Mouse (Mus musculus): ENCODE measurements at regions not wholly inside any gene's neighbourhood (a gene's known extent, or its start where the extent isn't known, plus 50 kb on each side); places are given as distances from the start of the nearest gene placed in this dataset.

DNA sequence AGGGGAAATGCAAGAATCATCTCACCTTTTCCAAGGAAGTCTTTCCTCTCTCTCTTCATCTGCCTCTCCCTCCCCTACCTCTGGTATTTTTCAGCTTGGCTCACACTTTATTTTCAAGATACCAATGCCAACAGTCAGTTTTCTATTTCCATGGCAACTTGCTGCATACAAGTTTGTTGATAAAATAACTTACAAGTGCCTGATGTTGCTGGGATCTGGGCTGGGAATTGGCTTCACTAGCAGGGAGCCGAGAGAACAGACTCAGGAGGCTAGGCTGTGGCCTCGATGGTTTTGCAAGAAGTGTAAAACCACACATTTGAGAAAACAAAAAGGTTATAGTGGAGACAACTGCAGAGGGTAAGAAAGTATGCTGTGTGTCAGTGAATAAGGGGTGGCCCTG is 94.6 kb upstream of the Kcnd3 start:
- 82% methylated on average over 2 of the region's 2 CpGs for WGBS

DNA sequence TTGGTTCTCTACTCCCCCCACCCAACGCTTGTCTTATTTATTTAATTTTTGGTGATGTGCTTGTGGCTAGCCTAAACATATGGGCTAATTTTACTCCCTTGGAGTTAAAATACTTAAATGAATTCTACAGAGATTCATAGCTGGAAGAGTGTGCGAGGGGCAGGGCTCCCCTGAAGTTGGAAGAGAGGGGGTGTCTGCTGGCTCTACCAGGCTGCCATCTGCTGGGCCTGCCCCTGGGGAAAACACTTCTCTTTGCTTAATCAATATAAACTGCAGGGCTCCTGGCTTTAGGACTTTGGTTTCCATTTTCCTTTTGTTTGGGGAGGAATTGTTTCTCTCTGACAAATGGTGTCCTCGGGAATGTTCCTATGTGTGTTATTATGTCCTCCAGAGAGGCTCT is 92.5 kb upstream of the Kcnd3 start:
- WGBS, result 51% methylated on average over 3 of the region's 3 CpGs
- H3K27ac ChIP-seq (replicated peaks), result no peak overlapping the region
- H3K9ac ChIP-seq (replicated peaks), result no peak overlapping the region
- no peak for ATAC-seq (ENCODE audit: low FRiP score, low read depth)
- peaks cover 7% of the 10 kb centered on the region; the same call in 1 of the 2 replicates for H3K4me1 ChIP-seq
- H3K4me2 ChIP-seq (replicated peaks), result no peak overlapping the region
- H3K4me3 ChIP-seq, result no peak overlapping the region
- H3K9me3 ChIP-seq, result no peaks in the 10 kb centered on the region
- no peaks in the 10 kb centered on the region for H3K36me3 ChIP-seq
- H3K27me3 ChIP-seq, result no peaks in the 10 kb centered on the region

More for the DNA sequence above, 94.6 kb upstream of the Kcnd3 start:
- H3K36me3 ChIP-seq, result no peaks in the 10 kb centered on the region
- H3K27me3 ChIP-seq, result no peaks in the 10 kb centered on the region
- no peak overlapping the region for H3K27ac ChIP-seq (replicated peaks)
- H3K4me3 ChIP-seq, result no peak overlapping the region
- no peaks in the 10 kb centered on the region for H3K9me3 ChIP-seq
- H3K9ac ChIP-seq (replicated peaks), result no peak overlapping the region
- peaks cover 9% of the 10 kb centered on the region; the same call in 1 of the 2 replicates for H3K4me1 ChIP-seq
- H3K4me2 ChIP-seq (replicated peaks), result no peak overlapping the region
- no peak for ATAC-seq (ENCODE audit: low FRiP score, low read depth)

DNA sequence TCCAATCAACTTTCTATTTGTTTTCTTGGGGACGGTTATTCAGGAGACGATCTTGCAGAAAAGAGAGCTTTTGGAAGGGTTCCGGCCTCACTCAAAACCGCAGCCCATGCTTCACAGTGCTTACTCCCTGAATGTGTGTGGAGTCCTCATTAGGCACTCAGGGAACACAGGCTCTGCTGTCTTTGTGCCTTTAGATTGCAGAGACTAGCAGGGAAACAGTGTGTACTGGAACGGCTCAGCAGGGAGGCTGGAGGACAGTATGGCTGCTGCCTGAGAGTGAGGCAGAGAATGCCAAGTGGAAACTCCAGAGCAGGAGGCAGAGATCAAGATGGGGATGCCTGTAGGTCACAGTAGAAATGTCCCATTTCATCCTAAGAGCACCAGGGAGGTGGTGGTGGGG is 87.4 kb upstream of the Kcnd3 start:
- no peak overlapping the region for H3K4me2 ChIP-seq (replicated peaks)
- 73% methylated on average over 5 of the region's 5 CpGs for WGBS
- peaks cover 2% of the 10 kb centered on the region; the same call in 1 of the 2 replicates for H3K27me3 ChIP-seq
- 0 out of 2 replicates have a peak, but pooled peaks cover 5% of the 10 kb centered on the region for H3K4me1 ChIP-seq
- no peak for ATAC-seq (ENCODE audit: low FRiP score, low read depth)
- H3K9me3 ChIP-seq, result no peaks in the 10 kb centered on the region
- no peaks in the 10 kb centered on the region for H3K36me3 ChIP-seq
- no peak overlapping the region for H3K9ac ChIP-seq (replicated peaks)
- no peak overlapping the region for H3K4me3 ChIP-seq
- no peak overlapping the region for H3K27ac ChIP-seq (replicated peaks)

DNA sequence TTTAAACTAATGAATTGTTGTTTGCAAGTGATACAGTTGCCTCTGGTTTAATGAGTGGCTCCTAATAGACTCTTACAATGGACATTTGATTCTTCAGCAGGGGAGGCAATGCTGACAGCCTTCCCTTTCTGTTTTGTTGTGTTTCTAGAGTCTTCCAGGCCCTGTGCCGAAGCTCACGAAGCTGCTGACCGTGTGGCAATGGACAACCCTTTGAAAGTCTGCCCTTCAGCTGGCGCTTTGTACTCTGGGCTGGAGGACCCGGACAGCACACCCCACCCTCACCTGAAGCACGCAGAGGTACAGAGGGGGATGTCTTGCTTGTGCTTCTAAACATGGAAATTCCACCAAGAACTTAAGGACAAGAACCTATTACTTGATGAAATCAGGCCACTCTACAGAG is 85.3 kb upstream of the Kcnd3 start:
- ATAC-seq (ENCODE audit: low FRiP score, low read depth), result no peak
- no peak overlapping the region for H3K27ac ChIP-seq (replicated peaks)
- 89% methylated on average over 6 of the region's 6 CpGs for WGBS
- H3K9ac ChIP-seq (replicated peaks), result no peak overlapping the region
- H3K36me3 ChIP-seq, result no peaks in the 10 kb centered on the region
- peaks cover 3% of the 10 kb centered on the region for H3K27me3 ChIP-seq
- 0 out of 2 replicates have a peak, but pooled peaks cover 3% of the 10 kb centered on the region for H3K4me1 ChIP-seq
- H3K4me3 ChIP-seq, result no peak overlapping the region
- no peaks in the 10 kb centered on the region for H3K9me3 ChIP-seq
- no peak overlapping the region for H3K4me2 ChIP-seq (replicated peaks)

DNA sequence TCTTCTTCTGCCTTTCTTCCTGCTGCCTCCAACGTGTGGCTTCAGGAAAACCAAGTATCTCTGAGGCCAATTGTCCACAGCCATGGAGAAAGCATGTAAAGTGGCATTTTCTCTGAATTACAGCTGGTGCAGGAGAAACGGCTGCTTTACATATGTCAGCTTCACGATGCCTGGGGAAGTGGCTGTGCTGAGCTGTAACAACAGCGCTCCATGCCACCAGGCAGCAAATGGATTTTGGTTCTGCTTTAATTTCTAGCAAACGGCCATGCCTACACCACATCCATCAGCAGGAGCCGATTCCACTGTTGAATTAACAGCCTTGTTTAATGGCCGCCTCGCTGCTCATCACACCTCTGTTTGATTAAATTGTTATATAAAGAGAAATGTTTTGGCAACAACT is 84.2 kb upstream of the Kcnd3 start:
- Histone ChIP-seq H3K36me3 (no peaks in the 10 kb centered on the region), H3K4me3 (no peak overlapping the region), H3K27ac (replicated peaks) (no peak overlapping the region), H3K9ac (replicated peaks) (no peak overlapping the region), H3K4me2 (replicated peaks) (no peak overlapping the region), H3K4me1 (peaks cover 6% of the 10 kb centered on the region; the same call in 1 of the 2 replicates), H3K9me3 (no peaks in the 10 kb centered on the region), H3K27me3 (peaks cover 3% of the 10 kb centered on the region)
- 86% methylated on average over 8 of the region's 8 CpGs for WGBS
- no peak for ATAC-seq (ENCODE audit: low FRiP score, low read depth)

DNA sequence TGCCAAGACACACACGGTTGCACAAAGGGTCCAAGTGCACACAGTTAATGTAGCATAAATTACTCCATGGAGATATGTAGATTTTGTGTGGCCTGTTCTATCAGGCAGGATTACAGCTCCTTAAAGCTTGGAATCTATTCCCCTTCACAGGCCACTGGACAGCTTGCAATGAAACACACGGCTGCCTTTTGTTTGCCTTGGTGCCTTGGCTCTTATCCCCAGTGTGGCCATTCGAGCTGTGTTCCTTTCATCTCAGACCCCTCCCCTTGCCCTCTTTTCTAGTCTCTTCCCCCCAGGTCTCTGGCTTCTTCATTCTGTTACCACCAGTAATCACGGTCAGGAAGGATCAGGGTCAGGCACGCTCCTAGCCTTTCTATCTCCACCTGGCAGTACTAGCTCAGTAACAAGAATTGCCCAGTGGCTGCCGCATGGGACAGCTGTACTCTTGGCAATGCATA is 79.7 kb upstream of the Kcnd3 start:
- Histone ChIP-seq H3K9me3 (no peaks in the 10 kb centered on the region), H3K4me2 (replicated peaks) (no peak overlapping the region), H3K9ac (replicated peaks) (no peak overlapping the region), H3K36me3 (no peaks in the 10 kb centered on the region), H3K4me1 (peaks cover 6% of the 10 kb centered on the region; the same call in 1 of the 2 replicates), H3K27me3 (peaks cover 6% of the 10 kb centered on the region), H3K4me3 (no peak overlapping the region), H3K27ac (replicated peaks) (no peak overlapping the region)
- WGBS, result 28% methylated on average over 6 of the region's 6 CpGs
- ATAC-seq (ENCODE audit: low FRiP score, low read depth), result peak; percentile 47; the same call in 1 of the 2 replicates

DNA sequence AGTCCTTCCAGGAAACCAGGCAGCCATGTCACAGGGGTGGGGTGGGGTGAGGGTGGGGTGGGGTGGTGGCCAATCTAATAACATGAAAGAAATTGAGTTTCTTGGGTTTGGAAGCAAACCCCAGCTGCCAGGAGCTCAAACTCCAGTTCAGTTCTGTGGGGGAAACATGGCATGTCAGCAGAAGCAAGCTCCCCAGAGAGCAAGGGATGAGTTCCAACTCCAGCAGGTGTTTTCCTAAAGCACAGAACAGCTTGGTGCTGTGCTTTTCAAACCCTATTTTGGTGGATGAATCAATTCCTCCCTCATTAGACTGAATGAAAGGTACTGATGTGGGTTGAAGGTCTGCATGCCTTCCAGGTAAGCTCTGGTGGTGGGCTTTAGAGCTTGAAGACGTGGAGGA is 77.8 kb upstream of the Kcnd3 start:
- Histone ChIP-seq H3K4me1 (peaks cover 6% of the 10 kb centered on the region; the same call in 1 of the 2 replicates), H3K9me3 (no peaks in the 10 kb centered on the region), H3K9ac (replicated peaks) (no peak overlapping the region), H3K4me3 (no peak overlapping the region), H3K27ac (replicated peaks) (no peak overlapping the region), H3K36me3 (no peaks in the 10 kb centered on the region), H3K4me2 (replicated peaks) (no peak overlapping the region), H3K27me3 (peaks cover 6% of the 10 kb centered on the region)
- WGBS, result 85% methylated on average over 1 of the region's 1 CpGs
- no peak for ATAC-seq (ENCODE audit: low FRiP score, low read depth)

DNA sequence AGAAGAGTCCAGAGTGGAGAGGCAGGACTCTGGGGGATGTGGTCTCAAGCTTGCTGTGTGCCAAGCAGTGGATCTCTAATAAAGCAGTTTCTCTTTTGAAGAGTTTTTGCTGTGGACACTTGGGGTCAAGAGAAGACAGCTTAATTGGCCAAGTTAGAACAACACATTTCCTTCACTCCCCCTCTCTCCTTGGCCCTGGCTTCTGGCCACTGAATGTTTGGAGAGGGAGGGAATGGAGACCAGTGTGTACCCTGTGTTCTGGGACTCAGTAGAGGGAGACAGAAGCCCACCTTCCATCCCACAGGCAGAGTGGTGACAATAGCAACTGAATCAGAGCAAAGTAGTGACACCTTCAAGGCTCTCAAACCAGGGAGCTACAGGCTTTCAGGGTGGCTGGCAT is 77.3 kb upstream of the Kcnd3 start:
- no peak overlapping the region for H3K9ac ChIP-seq (replicated peaks)
- no peaks in the 10 kb centered on the region for H3K36me3 ChIP-seq
- peaks cover 6% of the 10 kb centered on the region; the same call in 1 of the 2 replicates for H3K4me1 ChIP-seq
- H3K27ac ChIP-seq (replicated peaks), result no peak overlapping the region
- H3K4me2 ChIP-seq (replicated peaks), result no peak overlapping the region
- peaks cover 2% of the 10 kb centered on the region; the same call in 1 of the 2 replicates for H3K27me3 ChIP-seq
- no peak for ATAC-seq (ENCODE audit: low FRiP score, low read depth)
- no peaks in the 10 kb centered on the region for H3K9me3 ChIP-seq
- H3K4me3 ChIP-seq, result no peak overlapping the region

DNA sequence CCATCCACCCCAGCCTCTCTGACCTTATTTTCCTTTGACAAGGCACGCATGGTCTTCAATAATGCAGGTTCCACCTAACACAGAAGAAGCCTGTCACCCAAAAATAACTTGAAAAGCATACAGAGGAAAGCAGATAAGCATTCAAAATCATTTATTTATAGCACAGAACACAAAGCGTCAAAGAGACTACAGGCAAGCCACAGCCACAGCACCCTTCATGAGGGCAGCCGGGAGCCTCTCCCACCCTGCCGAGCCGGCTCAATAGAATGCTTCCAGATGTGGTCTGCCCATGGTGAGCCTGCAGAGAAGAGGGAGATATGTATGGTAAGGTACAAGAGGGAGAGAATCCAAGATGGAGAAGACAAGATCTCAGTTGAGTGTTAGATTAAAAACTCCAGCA is 76.7 kb upstream of the Kcnd3 start:
- Histone ChIP-seq H3K36me3 (no peaks in the 10 kb centered on the region), H3K4me2 (replicated peaks) (no peak overlapping the region), H3K4me1 (peaks cover 4% of the 10 kb centered on the region; the same call in 1 of the 2 replicates), H3K4me3 (no peak overlapping the region), H3K27ac (replicated peaks) (no peak overlapping the region), H3K9ac (replicated peaks) (no peak overlapping the region), H3K27me3 (peaks cover 2% of the 10 kb centered on the region; the same call in 1 of the 2 replicates), H3K9me3 (no peaks in the 10 kb centered on the region)
- ATAC-seq (ENCODE audit: low FRiP score, low read depth), result no peak
- WGBS, result 81% methylated on average over 5 of the region's 5 CpGs

DNA sequence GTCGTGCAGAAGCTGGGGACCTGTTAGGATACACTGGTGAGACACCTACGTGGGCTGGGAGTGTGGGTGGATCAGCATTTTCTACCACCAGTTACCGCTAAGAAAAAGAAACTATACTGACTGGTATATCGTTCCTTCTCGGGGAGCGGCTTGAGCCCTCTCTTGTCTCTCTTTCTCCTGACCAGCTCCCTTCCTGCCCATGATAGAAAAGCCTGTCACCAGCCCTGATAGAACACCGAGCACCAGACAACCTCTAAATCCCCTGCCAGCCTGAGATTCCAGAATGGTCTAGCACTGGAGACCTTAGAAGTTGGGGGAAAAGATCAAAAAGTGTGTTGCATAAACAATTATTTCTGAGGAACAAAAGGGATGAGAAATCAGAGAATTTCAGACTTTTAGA is 76.3 kb upstream of the Kcnd3 start:
- no peaks in the 10 kb centered on the region for H3K36me3 ChIP-seq
- H3K4me1 ChIP-seq, result peaks cover 3% of the 10 kb centered on the region; the same call in 1 of the 2 replicates
- no peak overlapping the region for H3K4me3 ChIP-seq
- 87% methylated on average over 7 of the region's 7 CpGs for WGBS
- H3K27ac ChIP-seq (replicated peaks), result no peak overlapping the region
- no peak for ATAC-seq (ENCODE audit: low FRiP score, low read depth)
- H3K27me3 ChIP-seq, result 0 out of 2 replicates have a peak, but pooled peaks cover 2% of the 10 kb centered on the region
- H3K9ac ChIP-seq (replicated peaks), result no peak overlapping the region
- H3K9me3 ChIP-seq, result no peaks in the 10 kb centered on the region
- H3K4me2 ChIP-seq (replicated peaks), result no peak overlapping the region

DNA sequence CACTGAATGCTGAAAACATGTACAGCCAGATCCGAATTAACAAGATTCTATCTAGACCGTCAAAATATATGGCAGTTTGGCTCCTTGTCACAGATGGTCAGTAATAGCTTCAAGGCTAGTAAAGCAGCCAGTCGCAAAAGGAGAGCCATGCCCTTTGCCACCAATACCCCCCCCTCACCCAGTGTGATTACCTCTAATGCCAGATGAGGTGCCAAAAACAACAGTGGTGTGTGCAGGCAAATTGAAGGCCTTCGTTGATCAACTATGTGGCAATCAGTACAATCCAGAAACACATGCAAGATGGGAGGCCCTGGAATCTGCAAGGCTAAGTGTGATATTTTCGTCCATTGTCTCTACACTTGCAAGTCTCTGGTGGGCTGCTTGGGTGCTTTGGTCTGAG is 75.8 kb upstream of the Kcnd3 start:
- H3K27ac ChIP-seq (replicated peaks), result no peak overlapping the region
- H3K9ac ChIP-seq (replicated peaks), result no peak overlapping the region
- no peak overlapping the region for H3K4me3 ChIP-seq
- no peak for ATAC-seq (ENCODE audit: low FRiP score, low read depth)
- no peaks in the 10 kb centered on the region for H3K9me3 ChIP-seq
- H3K4me1 ChIP-seq, result peaks cover 3% of the 10 kb centered on the region; the same call in 1 of the 2 replicates
- H3K4me2 ChIP-seq (replicated peaks), result no peak overlapping the region
- 83% methylated on average over 5 of the region's 5 CpGs for WGBS
- 0 out of 2 replicates have a peak, but pooled peaks cover 2% of the 10 kb centered on the region for H3K27me3 ChIP-seq
- no peaks in the 10 kb centered on the region for H3K36me3 ChIP-seq

DNA sequence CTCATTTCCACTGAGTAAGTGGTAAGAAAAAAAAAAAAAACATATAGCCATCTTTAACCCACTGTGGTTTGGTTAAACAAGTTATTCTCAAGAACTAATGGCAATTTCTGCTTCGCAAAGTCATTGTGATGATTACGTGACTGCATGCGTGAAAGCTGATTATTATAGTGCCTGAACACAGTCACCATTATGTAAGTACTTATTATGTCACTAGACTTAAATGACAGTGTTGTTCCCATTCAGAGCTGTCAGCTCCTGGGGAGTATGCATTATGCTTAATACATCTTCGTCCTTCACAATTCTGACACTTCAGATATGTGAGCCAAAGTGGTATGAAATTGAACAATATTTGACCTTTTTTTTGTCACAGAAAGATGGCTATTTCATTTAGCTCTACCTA is 71.3 kb upstream of the Kcnd3 start:
- Histone ChIP-seq H3K4me1 (no peaks in the 10 kb centered on the region), H3K9ac (replicated peaks) (no peak overlapping the region), H3K36me3 (no peaks in the 10 kb centered on the region), H3K4me3 (no peak overlapping the region), H3K27me3 (no peaks in the 10 kb centered on the region), H3K9me3 (no peaks in the 10 kb centered on the region), H3K4me2 (replicated peaks) (no peak overlapping the region), H3K27ac (replicated peaks) (no peak overlapping the region)
- WGBS, result 83% methylated on average over 4 of the region's 4 CpGs
- ATAC-seq (ENCODE audit: low FRiP score, low read depth), result no peak
